Mouse (Mus musculus): Measurements from ENCODE around the gene Timm8b. TPM values are rescaled to one million over a fixed set of nuclear protein-coding genes. Genes with fewer than 3 reads are reported as not detected.

Timm8b gene
- total and polyA plus RNA-seq, 2 experiments from 2014 or later: 193 to 404 TPM

DNA sequence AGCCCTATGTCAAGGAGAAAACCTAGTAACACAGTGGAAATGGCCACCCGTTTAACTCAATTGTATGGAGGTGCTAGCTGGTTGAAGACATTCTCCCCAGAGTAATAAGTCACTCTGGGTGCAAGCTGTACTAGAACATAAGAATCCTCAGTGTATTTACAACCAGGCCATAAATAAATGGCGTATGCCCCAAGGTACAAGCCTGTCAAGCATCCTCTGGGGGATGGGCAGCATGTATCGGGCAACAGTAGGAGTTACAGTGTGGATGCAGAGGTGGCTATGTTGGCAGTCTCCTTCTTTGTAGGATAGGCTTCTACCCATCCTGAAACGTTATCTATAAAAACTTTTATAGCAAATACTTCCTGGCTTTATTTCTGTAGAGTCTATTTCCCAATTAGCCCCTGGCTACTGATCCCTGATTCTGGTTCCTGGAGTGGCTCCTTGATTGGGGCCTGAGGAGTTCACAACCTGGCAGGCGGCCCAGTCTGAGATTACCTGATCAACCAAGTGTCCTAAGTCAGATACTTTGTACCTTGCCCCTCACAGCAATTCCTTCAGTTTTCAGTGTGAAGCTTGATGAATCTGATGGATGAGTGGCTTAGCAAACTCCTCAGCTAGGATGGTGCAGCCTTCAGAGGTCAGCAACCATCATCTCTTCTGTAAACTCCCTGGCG is 18.4 kb upstream of the Timm8b start:
- H3K4me2 ChIP-seq (ENCODE audit: low read depth, low read length, poor library complexity, severe bottlenecking): no peak overlapping the region
- 88% methylated on average over 6 of the region's 6 CpGs for WGBS
- H3K9ac ChIP-seq (replicated peaks; ENCODE audit: low read length, poor library complexity, severe bottlenecking): no peak overlapping the region
- DNase-seq (ENCODE audit: low spot score): no peak
- H3K27me3 ChIP-seq (ENCODE audit: insufficient read depth, low read length): no peaks in the 10 kb centered on the region
- no peaks in the 10 kb centered on the region for H3K9me3 ChIP-seq (ENCODE audit: low read length)
- no peak for TF ChIP-seq CTCF (IDR thresholded peaks at IDR 0.05)
- H3K36me3 ChIP-seq (ENCODE audit: insufficient read depth, low read length): no peaks in the 10 kb centered on the region
- H3K27ac ChIP-seq (ENCODE audit: low read depth, low read length): no peak overlapping the region
- no peak for ATAC-seq (ENCODE audit: low FRiP score)
- H3K4me1 ChIP-seq (ENCODE audit: insufficient read depth, low read length): no peaks in the 10 kb centered on the region
- H3K4me3 ChIP-seq (ENCODE audit: low read depth, low read length): no peak overlapping the region

GRCm38 (mm10) chr9:50586955-50587354 is 16.8 kb upstream of the Timm8b start:
- Histone ChIP-seq H3K36me3 (ENCODE audit: insufficient read depth, low read length) (no peaks in the 10 kb centered on the region), H3K9me3 (ENCODE audit: low read length) (no peaks in the 10 kb centered on the region), H3K4me1 (ENCODE audit: insufficient read depth, low read length) (no peaks in the 10 kb centered on the region), H3K4me3 (ENCODE audit: low read depth, low read length) (no peak overlapping the region), H3K4me2 (ENCODE audit: low read depth, low read length, poor library complexity, severe bottlenecking) (no peak overlapping the region), H3K27ac (ENCODE audit: low read depth, low read length) (no peak overlapping the region), H3K9ac (replicated peaks; ENCODE audit: low read length, poor library complexity, severe bottlenecking) (no peak overlapping the region), H3K27me3 (ENCODE audit: insufficient read depth, low read length) (no peaks in the 10 kb centered on the region)
- WGBS: 78% methylated on average over 4 of the region's 4 CpGs
- ATAC-seq (ENCODE audit: low FRiP score) (no peak), DNase-seq (ENCODE audit: low spot score) (no peak)
- TF ChIP-seq CTCF (IDR thresholded peaks at IDR 0.05): no peak

GRCm38 (mm10) chr9:50590856-50591518 is 12.7 kb upstream of the Timm8b start:
- no peak for DNase-seq (ENCODE audit: low spot score)
- ATAC-seq (ENCODE audit: low FRiP score): no peak
- WGBS: 77% methylated on average over 10 of the region's 10 CpGs

GRCm38 (mm10) chr9:50592955-50593354 is 10.8 kb upstream of the Timm8b start:
- Histone ChIP-seq H3K4me2 (ENCODE audit: low read depth, low read length, poor library complexity, severe bottlenecking) (no peak overlapping the region), H3K36me3 (ENCODE audit: insufficient read depth, low read length) (peaks cover 22% of the 10 kb centered on the region), H3K27me3 (ENCODE audit: insufficient read depth, low read length) (no peaks in the 10 kb centered on the region), H3K27ac (ENCODE audit: low read depth, low read length) (no peak overlapping the region), H3K4me3 (ENCODE audit: low read depth, low read length) (no peak overlapping the region), H3K9ac (replicated peaks; ENCODE audit: low read length, poor library complexity, severe bottlenecking) (no peak overlapping the region), H3K4me1 (ENCODE audit: insufficient read depth, low read length) (no peaks in the 10 kb centered on the region), H3K9me3 (ENCODE audit: low read length) (no peaks in the 10 kb centered on the region)
- DNase-seq (ENCODE audit: low spot score) (no peak), ATAC-seq (ENCODE audit: low FRiP score) (no peak)
- WGBS: 90% methylated on average over 9 of the region's 9 CpGs
- TF ChIP-seq CTCF (IDR thresholded peaks at IDR 0.05): no peak

More at GRCm38 (mm10) chr9:50590856-50591518, 12.7 kb upstream of the Timm8b start:
- no peak overlapping the region for H3K27ac ChIP-seq (ENCODE audit: low read depth, low read length)
- H3K9ac ChIP-seq (replicated peaks; ENCODE audit: low read length, poor library complexity, severe bottlenecking): no peak overlapping the region
- no peaks in the 10 kb centered on the region for H3K4me1 ChIP-seq (ENCODE audit: insufficient read depth, low read length)
- no peak for TF ChIP-seq CTCF (IDR thresholded peaks at IDR 0.05)
- H3K36me3 ChIP-seq (ENCODE audit: insufficient read depth, low read length): peaks cover 7% of the 10 kb centered on the region; the same call in 1 of the 2 replicates
- H3K27me3 ChIP-seq (ENCODE audit: insufficient read depth, low read length): no peaks in the 10 kb centered on the region
- no peaks in the 10 kb centered on the region for H3K9me3 ChIP-seq (ENCODE audit: low read length)
- no peak overlapping the region for H3K4me2 ChIP-seq (ENCODE audit: low read depth, low read length, poor library complexity, severe bottlenecking)
- H3K4me3 ChIP-seq (ENCODE audit: low read depth, low read length): no peak overlapping the region

- TF ChIP-seq CTCF (IDR thresholded peaks at IDR 0.05): peak; percentile 62
- peaks cover 28% of the 10 kb centered on the region for H3K36me3 ChIP-seq (ENCODE audit: insufficient read depth, low read length)
- H3K27me3 ChIP-seq (ENCODE audit: insufficient read depth, low read length): no peaks in the 10 kb centered on the region
- DNase-seq (ENCODE audit: low spot score) (no peak), ATAC-seq (ENCODE audit: low FRiP score) (no peak)
- H3K4me2 ChIP-seq (ENCODE audit: low read depth, low read length, poor library complexity, severe bottlenecking): no peak overlapping the region
- no peaks in the 10 kb centered on the region for H3K4me1 ChIP-seq (ENCODE audit: insufficient read depth, low read length)
- H3K4me3 ChIP-seq (ENCODE audit: low read depth, low read length): no peak overlapping the region
- H3K27ac ChIP-seq (ENCODE audit: low read depth, low read length): no peak overlapping the region
- 93% methylated on average over 3 of the region's 3 CpGs for WGBS
- no peaks in the 10 kb centered on the region for H3K9me3 ChIP-seq (ENCODE audit: low read length)
- H3K9ac ChIP-seq (replicated peaks; ENCODE audit: low read length, poor library complexity, severe bottlenecking): no peak overlapping the region
Measured at GRCm38 (mm10) chr9:50593544-50593943, 10.2 kb upstream of the Timm8b start.

DNA sequence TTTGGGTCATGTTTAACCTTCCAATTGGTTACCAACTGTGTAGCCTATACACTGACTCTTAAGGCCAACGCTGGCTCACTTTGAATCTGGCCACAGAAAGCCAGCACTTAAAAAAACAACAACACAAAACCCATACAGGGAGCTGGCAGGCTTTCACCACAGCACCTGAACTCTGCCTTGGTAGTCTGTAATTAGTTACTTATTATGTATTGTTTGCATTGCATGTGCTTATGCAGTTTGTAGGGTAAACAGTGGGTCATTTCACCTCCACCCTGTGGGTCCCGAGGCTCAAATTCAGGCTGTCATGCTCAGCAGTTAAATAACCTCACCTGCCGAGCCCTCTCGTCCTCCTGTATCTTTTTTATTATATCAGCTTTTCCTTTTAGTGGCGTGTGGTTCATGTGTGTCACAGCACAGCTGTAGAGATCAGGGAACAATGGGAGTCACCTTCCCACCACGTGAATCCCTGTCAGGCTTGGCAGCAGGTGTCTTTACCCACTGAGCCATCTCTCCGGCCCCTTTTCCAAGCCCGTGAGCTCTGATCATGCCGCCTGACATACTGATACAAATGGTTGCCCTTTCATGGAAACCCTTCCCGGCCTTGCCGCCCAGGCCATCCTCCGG is 8.8 kb upstream of the Timm8b start:
- H3K36me3 ChIP-seq (ENCODE audit: insufficient read depth, low read length): peaks cover 39% of the 10 kb centered on the region
- WGBS: 83% methylated on average over 12 of the region's 12 CpGs

More for the DNA sequence above, 8.8 kb upstream of the Timm8b start:
- Histone ChIP-seq H3K4me1 (ENCODE audit: insufficient read depth, low read length) (no peaks in the 10 kb centered on the region), H3K9me3 (ENCODE audit: low read length) (no peaks in the 10 kb centered on the region), H3K27ac (ENCODE audit: low read depth, low read length) (no peak overlapping the region), H3K27me3 (ENCODE audit: insufficient read depth, low read length) (no peaks in the 10 kb centered on the region), H3K4me2 (ENCODE audit: low read depth, low read length, poor library complexity, severe bottlenecking) (no peak overlapping the region), H3K9ac (replicated peaks; ENCODE audit: low read length, poor library complexity, severe bottlenecking) (no peak overlapping the region), H3K4me3 (ENCODE audit: low read depth, low read length) (no peak overlapping the region)
- TF ChIP-seq CTCF (IDR thresholded peaks at IDR 0.05): no peak
- no peak for DNase-seq (ENCODE audit: low spot score)
- no peak for ATAC-seq (ENCODE audit: low FRiP score)
